ENCODE assay signal across 14 mouse cellular contexts in genomic region chr12:106123276-106123675, GRCm38 (mm10).
DNase-seq lines count a peak whose midpoint lies in the region; ATAC-seq lines count a peak whose summit lies in the region.
"Had no signal": no experiment of that assay in that cellular context is flagged by ENCODE, and none has a peak within 500 bp of the region (broad histone marks: within the 10 kb centered on the region; RNA-seq: fewer than 3 reads in every experiment).

No protein-coding gene starts in this region.

- no peak overlapping the region for H3K9ac ChIP-seq in neural tube, embryonic 13.5 days
- H3K9ac ChIP-seq: embryonic facial prominence, embryonic 12.5 days; limb, embryonic 15.5 days; lung, embryonic 15.5 days had no signal

- peak; percentile 68 for DNase-seq in left cerebral cortex, postnatal 4 days
- DNase-seq in left cerebral cortex, adult 11 months (ENCODE audit: low spot score) = no peak
- DNase-seq in cerebellum, adult 8-10 months = peak; percentile 35
- DNase-seq in embryo, embryonic 11 days = peak; percentile 42
- DNase-seq in frontal cortex, postnatal 36 days (ENCODE audit: low spot score in 2 of 2) = no peak
- no peak for DNase-seq in frontal cortex, adult 2 months (ENCODE audit: extremely low spot score in 1 of 2, low spot score in 1 of 2)
- DNase-seq: heart, adult 2 months; kidney, adult 9 months had no signal

- no peaks in the 10 kb centered on the region for H3K9me3 ChIP-seq in neural tube, embryonic 13.5 days
- H3K9me3 ChIP-seq: embryonic facial prominence, embryonic 12.5 days; limb, embryonic 15.5 days; lung, embryonic 15.5 days had no signal

- WGBS in neural tube, embryonic 13.5 days = 17% methylated on average over 14 of the region's 14 CpGs

- H3K36me3 ChIP-seq in neural tube, embryonic 13.5 days = no peaks in the 10 kb centered on the region
- H3K36me3 ChIP-seq: embryonic facial prominence, embryonic 12.5 days; limb, embryonic 15.5 days; lung, embryonic 15.5 days had no signal

- no peaks in the 10 kb centered on the region for H3K27me3 ChIP-seq in neural tube, embryonic 13.5 days
- H3K27me3 ChIP-seq: embryonic facial prominence, embryonic 12.5 days; limb, embryonic 15.5 days; lung, embryonic 15.5 days had no signal

- intact Hi-C loops in left cerebral cortex, postnatal 4 days (cut with DNase I) = no loop called here

- 0 out of 2 replicates have a peak, but pooled peaks have one; percentile 17 for ATAC-seq in neural tube, embryonic 13.5 days (ENCODE audit: low read depth)

- H3K4me3 ChIP-seq in neural tube, embryonic 13.5 days = no peak overlapping the region
- H3K4me3 ChIP-seq: embryonic facial prominence, embryonic 12.5 days; heart, adult 2 months; limb, embryonic 15.5 days; lung, embryonic 15.5 days had no signal

- H3K27ac ChIP-seq in neural tube, embryonic 13.5 days (replicated peaks) = peak overlapping the region; percentile 23; the same call in 1 of the 2 replicates
- H3K27ac ChIP-seq: embryonic facial prominence, embryonic 12.5 days; heart, adult 2 months; limb, embryonic 15.5 days; lung, embryonic 15.5 days; stomach, postnatal 0 days had no signal

- peaks cover 31% of the 10 kb centered on the region for H3K4me1 ChIP-seq in neural tube, embryonic 13.5 days (replicated peaks)
- H3K4me1 ChIP-seq: embryonic facial prominence, embryonic 12.5 days; limb, embryonic 15.5 days; lung, embryonic 15.5 days had no signal

- H3K4me2 ChIP-seq in neural tube, embryonic 13.5 days = no peak overlapping the region
- H3K4me2 ChIP-seq: embryonic facial prominence, embryonic 12.5 days; limb, embryonic 15.5 days; lung, embryonic 15.5 days; midbrain, embryonic 11.5 days had no signal

Comparison
In these comparisons a context has a peak if more than half of its experiments do, and no peak if none do; other contexts are left out.
1. DNase-seq: peak in left cerebral cortex, postnatal 4 days (single experiment), cerebellum, adult 8-10 months (single experiment) and embryo, embryonic 11 days (single experiment); none in left cerebral cortex, adult 11 months (single experiment), frontal cortex, postnatal 36 days (0 of 2) and frontal cortex, adult 2 months (0 of 2).